ENCODE assay signal across 24 mouse cellular contexts in genomic region chr13:13929982-13930381, GRCm38 (mm10).
"Had no signal": no experiment of that assay in that cellular context is flagged by ENCODE, and none has a peak within 500 bp of the region (broad histone marks: within the 10 kb centered on the region; RNA-seq: fewer than 3 reads in every experiment).

No protein-coding gene starts in this region.

- H3K9ac ChIP-seq: heart, embryonic 12.5 days; hindbrain, embryonic 12.5 days; hindbrain, embryonic 15.5 days; intestine, embryonic 15.5 days; limb, embryonic 12.5 days had no signal

- H3K4me3 ChIP-seq: gastrocnemius, adult 2 months; heart, embryonic 10.5 days; heart, embryonic 12.5 days; hindbrain, embryonic 10.5 days; hindbrain, embryonic 12.5 days; hindbrain, embryonic 15.5 days; intestine, embryonic 15.5 days; left cerebral cortex, adult 2 months; limb, embryonic 10.5 days; limb, embryonic 12.5 days had no signal

- H3K36me3 ChIP-seq: heart, embryonic 10.5 days; heart, embryonic 12.5 days; hindbrain, embryonic 10.5 days; hindbrain, embryonic 12.5 days; hindbrain, embryonic 15.5 days; intestine, embryonic 15.5 days; limb, embryonic 10.5 days; limb, embryonic 12.5 days had no signal

- H3K27me3 ChIP-seq: heart, embryonic 12.5 days; hindbrain, embryonic 12.5 days; hindbrain, embryonic 15.5 days; intestine, embryonic 15.5 days; limb, embryonic 12.5 days had no signal

- ATAC-seq: inflammation-experienced regulatory T-cells, adult 6 months; intestine, embryonic 15.5 days; intestine, postnatal 0 days had no signal

- DNase-seq: gastrocnemius, adult 2 months; gastrocnemius, postnatal 10 days; gastrocnemius, postnatal 25 days; heart, adult 18-20 months; heart, postnatal 10 days; heart, postnatal 4 days; kidney, adult 18-20 months; kidney, adult 8-10 months; kidney, postnatal 10 days; kidney, postnatal 25 days; layer of hippocampus, adult 9-11 months; layer of hippocampus, postnatal 36 days; lung, adult 18-20 months had no signal

- H3K4me1 ChIP-seq: heart, embryonic 10.5 days; heart, embryonic 12.5 days; hindbrain, embryonic 10.5 days; hindbrain, embryonic 12.5 days; hindbrain, embryonic 15.5 days; intestine, embryonic 15.5 days; limb, embryonic 10.5 days; limb, embryonic 12.5 days had no signal

- H3K27ac ChIP-seq: gastrocnemius, adult 2 months; heart, embryonic 10.5 days; hindbrain, embryonic 10.5 days; hindbrain, embryonic 12.5 days; hindbrain, embryonic 15.5 days; intestine, embryonic 15.5 days; left cerebral cortex, adult 2 months; limb, embryonic 10.5 days; limb, embryonic 12.5 days had no signal

- H3K9me3 ChIP-seq: heart, embryonic 10.5 days; heart, embryonic 12.5 days; hindbrain, embryonic 10.5 days; hindbrain, embryonic 12.5 days; hindbrain, embryonic 15.5 days; intestine, embryonic 15.5 days; limb, embryonic 10.5 days; limb, embryonic 12.5 days had no signal

- H3K4me2 ChIP-seq: heart, embryonic 12.5 days; hindbrain, embryonic 12.5 days; hindbrain, embryonic 15.5 days; intestine, embryonic 15.5 days; limb, embryonic 12.5 days had no signal
